Mouse (Mus musculus) embryonic fibroblast, embryonic 13.5 days (primary cell): Measurements from ENCODE around the gene Ube2i. TPM values are rescaled to one million over a fixed set of nuclear protein-coding genes. Genes with fewer than 3 reads are reported as not detected.
"Not testable (repeated sequence)": the region's sequence is repeated elsewhere in the genome, so short reads cannot be mapped to it uniquely, and the experiment has no call there.

Source experiments
- H3K27ac ChIP-seq: 2 replicates; pipeline ENCODE4 v1.5.1; 2012; ENCODE audit warnings: low read length, control low read depth, inconsistent platforms; ENCODE audit not compliant: insufficient read depth
- H3K4me1 ChIP-seq: 2 replicates; pipeline ENCODE4 v1.6.1; 2011; ENCODE audit warnings: low read length; ENCODE audit not compliant: control insufficient read depth, insufficient read depth
- H3K4me3 ChIP-seq: 2 replicates; pipeline ENCODE4 v1.5.1; 2011; ENCODE audit warnings: mild to moderate bottlenecking, control low read depth, low read length; ENCODE audit not compliant: insufficient read depth
- CTCF ChIP-seq: IDR thresholded peaks from 2 replicates; pipeline ENCODE4 v1.5.1; 2011; ENCODE audit warnings: mild to moderate bottlenecking, control low read depth, low read length, moderate library complexity, borderline replicate concordance; ENCODE audit not compliant: insufficient read depth
- POLR2A ChIP-seq: IDR thresholded peaks from 2 replicates; pipeline ENCODE4 v1.6.1; 2011; ENCODE audit warnings: low read depth, mild to moderate bottlenecking, control low read depth, low read length, moderate library complexity
- polyA plus RNA-seq: library from polyadenylated mRNA; stranded (reverse); fragments of >200 nt; gene quantifications from 2 replicates; pipeline ENCODE4 v1.2.4, GENCODE M21; 2011; ENCODE audit warnings: low read depth; ENCODE audit not compliant: missing spikeins, insufficient read length

Ube2i gene
- polyA plus RNA-seq, 1 experiment: 296 TPM

DNA sequence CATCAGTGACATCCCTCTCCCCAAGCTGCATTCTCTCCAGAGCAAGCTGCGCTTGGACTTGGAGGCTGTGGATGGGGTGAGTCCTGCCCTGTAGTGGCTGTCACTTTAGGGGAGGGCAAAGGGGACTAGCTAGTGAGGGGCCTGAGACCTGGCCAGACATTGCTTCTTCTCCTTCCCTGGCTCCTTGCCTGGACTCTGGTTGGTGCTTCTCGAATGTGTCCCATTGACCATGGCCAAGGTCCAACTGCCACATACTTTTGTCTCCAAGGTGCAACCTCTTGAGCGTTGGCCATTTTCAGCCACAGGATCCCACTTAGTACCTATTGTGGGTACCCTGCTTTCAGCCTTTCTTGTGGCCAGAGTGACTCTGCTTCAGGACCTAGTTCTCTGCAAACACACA is 43.7 kb downstream of the Ube2i start:
- no peak for TF ChIP-seq POLR2A
- no peak for TF ChIP-seq CTCF
- Histone ChIP-seq H3K4me3 (no peak overlapping the region), H3K4me1 (no peaks in the 10 kb centered on the region), H3K27ac (no peak overlapping the region)

DNA sequence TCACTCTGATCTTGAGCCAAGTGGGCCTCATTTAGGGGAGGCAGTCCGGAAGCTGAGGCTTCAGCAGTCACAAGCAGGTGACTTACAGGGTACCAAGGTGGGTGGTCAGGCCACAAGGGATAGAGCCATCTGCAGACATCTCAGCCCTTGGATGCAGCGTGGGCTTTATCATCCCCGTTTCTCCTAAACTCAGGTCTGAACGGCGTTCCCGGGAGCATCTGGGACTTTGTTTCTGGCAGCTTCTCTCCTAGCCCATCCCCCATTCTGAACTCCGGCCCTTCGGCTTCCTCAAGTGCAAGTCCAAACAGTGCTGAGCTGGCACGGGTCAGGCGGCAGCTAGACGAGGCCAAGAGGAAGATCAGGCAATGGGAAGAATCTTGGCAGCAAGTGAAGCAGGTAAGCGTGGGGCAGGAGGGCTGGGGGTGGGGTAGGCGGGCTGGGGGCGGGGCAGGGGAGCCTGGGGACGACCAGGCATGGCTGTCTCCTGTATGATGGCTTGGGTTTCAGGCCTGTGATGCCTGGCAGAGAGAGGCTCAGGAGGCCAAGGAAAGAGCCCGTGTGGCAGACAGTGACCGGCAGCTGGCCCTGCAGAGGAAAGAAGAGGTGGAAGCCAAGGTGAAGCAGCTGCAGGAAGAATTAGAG is 44.3 kb downstream of the Ube2i start:
- H3K4me3 ChIP-seq, H3K27ac ChIP-seq, H3K4me1 ChIP-seq: not testable (repeated sequence)

DNA sequence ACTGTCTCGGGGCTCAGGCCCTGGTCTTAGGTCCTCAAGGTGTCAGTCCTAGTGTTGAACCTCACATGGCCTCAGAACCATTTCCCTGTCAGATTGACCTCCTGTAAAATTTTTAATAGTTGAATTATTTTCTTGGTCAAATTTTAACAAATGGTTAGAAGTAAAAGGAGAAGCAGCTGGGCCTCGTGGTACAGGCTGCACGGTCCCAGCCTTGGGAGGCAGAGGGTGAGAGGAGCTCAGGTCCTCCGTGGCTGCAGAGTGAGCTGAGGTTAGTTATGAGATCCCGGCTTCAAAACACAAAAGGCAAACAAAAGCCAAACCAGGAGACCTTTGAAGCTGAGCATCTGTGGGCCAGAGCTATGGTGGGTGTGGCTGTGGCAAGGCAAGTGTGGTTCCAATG is 46.4 kb downstream of the Ube2i start:
- H3K27ac ChIP-seq: no peak overlapping the region
- no peak overlapping the region for H3K4me3 ChIP-seq
- no peak for TF ChIP-seq CTCF
- peaks cover 2% of the 10 kb centered on the region; the same call in 1 of the 2 replicates for H3K4me1 ChIP-seq

DNA sequence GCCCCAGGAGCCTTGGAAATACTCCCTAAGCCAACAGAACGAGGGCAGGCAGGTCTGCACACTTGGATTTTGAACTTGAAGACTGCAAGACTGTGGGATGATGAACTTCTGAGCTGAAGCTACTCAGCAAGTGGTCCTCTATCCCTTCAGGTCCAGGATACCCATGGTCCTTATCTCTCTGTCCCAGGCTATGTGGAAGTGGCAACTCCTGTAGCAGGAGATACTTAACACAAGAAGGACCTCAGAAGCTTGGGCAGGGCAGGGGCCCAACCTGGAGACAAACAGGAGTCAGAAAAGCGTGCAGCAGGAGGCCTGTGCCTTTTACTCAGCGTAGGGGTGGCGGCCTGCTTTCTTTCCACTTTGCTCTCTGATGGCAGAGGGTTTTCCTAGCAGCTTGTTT is 48.8 kb downstream of the Ube2i start:
- Histone ChIP-seq H3K27ac (no peak overlapping the region), H3K4me3 (no peak overlapping the region), H3K4me1 (peaks cover 16% of the 10 kb centered on the region)
- TF ChIP-seq CTCF: no peak
- no peak for TF ChIP-seq POLR2A

DNA sequence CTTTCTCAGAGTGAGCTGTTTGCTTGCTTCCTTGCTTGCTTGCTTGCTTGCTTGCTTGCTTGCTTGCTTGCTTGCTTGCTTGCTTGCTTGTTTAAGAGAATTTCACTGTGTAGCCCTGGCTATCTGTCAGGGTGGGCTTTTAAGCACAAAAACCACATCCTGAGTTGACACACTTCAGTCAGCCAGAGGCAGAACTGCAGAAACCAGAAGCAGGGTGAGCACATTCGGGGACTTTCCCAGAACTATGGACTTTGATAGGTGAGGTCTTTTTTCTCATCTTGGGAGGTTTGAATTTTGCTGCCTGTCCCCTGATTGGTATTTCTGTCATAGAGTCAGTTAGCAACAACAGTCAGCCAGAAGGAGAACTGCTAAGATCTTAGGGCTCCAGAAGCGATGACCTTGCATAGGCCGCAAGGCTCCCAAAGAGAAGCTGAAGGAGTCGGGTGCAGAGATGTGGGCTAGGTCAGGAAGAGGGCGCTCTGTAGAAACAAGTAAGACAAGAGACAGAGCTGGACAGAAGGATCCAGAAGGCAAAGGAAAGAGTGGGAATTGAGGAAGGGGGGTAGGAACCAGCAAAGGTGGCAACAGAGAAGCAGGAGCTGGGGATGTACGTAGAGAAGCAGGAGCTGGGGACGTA is 49.7 kb downstream of the Ube2i start:
- peaks cover 18% of the 10 kb centered on the region for H3K4me1 ChIP-seq
- H3K27ac ChIP-seq: no peak overlapping the region
- no peak for TF ChIP-seq POLR2A
- TF ChIP-seq CTCF: no peak
- H3K4me3 ChIP-seq: no peak overlapping the region

DNA sequence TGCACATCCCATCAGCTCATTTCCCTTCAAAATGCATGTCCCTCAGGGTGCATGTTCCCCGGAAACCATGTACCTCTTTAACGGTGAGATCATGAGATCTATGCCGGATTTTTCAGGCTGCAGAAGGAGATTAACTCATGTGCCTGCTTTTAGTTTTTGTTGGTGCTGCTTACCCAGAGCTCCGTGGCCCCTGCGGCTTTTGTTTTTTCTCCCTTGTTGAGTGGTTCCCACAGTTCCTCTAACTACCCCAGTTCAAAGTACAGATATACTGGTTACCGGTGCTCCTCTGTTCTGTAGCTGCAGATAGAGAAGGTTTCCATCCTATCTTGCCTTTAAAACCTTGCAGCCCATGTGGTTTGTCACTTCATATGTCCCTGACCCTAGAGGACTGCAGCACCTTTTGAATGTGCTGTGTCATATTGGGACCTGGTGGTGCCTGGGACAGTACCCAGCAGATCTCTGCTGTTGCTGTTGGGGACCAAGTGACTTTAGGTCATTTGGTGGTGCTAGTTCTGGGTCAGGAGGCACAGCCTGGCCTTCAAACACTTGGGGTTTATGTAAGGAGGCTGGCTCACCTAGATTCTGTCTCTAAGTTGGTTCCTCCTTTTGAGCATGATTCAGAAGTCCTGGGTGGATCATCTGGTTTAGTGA is 51.3 kb downstream of the Ube2i start:
- Histone ChIP-seq H3K27ac (peak overlapping the region; percentile 8; the same call in 1 of the 2 replicates), H3K4me1 (peaks cover 18% of the 10 kb centered on the region), H3K4me3 (peak overlapping the region; percentile 9; the same call in 1 of the 2 replicates)
- TF ChIP-seq POLR2A (no peak), CTCF (no peak)

DNA sequence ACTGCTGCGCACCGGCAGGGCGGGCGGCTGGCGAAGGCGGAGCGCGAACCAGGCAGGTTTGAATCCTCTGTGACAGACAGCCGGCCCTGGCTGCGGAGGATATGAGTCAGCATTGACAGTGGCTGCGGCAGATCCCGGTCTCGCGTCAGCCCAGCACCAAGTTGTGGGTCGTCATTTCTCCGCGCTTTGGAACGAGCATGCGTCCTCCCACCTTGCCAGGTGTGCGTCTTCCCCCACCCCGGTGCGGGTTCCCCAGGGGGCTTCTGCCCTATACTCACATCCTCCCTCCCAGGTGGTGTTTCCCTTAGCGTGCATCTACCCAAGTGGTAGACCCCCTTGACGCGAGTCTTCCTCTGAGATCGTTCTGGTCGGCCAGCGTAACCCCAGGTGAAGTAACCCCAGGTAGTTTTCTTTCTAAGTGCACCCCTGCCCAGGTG is 51.9 kb downstream of the Ube2i start:
- H3K4me3 ChIP-seq: peak overlapping the region; percentile 9
- peaks cover 18% of the 10 kb centered on the region for H3K4me1 ChIP-seq
- H3K27ac ChIP-seq: peak overlapping the region; percentile 8; the same call in 1 of the 2 replicates

DNA sequence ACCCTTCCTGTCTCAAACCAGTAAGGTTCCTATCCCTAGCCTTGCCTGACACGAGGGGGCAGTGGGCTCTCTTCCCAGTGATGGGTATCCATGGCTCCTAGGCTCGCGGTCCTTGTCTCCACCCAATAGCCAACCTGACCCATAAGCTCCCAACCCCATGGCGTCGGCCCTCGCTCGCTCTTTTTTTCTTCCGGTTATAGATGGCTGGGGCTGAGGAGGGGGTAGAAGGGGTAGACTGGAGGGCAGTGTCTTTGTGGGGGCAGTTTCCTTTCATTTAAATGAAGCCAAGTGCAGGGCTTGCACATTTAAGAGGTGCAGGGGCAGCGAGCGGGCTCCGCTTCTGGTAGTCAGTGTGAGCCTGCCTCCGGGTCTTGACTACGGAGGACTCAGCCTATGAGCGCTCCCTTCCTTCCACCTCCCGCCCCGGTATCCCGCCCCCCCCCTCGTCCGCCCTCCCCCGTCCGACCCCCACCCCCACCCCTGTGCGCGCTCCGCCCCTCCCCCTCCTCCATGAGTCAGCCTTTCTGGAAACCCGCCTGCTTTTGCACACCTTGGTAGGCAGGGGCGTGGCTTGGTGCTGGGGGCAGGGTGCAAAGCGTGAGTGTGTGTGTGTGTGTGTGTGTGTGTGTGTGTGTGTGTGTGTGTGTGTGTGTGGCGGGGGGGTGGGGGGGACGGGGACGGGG is 52.5 kb downstream of the Ube2i start:
- peaks cover 18% of the 10 kb centered on the region for H3K4me1 ChIP-seq
- peak overlapping the region; percentile 41 for H3K4me3 ChIP-seq
- H3K27ac ChIP-seq: peak overlapping the region; percentile 6; the same call in 1 of the 2 replicates
- TF ChIP-seq POLR2A (peak; percentile 54), CTCF (no peak)

DNA sequence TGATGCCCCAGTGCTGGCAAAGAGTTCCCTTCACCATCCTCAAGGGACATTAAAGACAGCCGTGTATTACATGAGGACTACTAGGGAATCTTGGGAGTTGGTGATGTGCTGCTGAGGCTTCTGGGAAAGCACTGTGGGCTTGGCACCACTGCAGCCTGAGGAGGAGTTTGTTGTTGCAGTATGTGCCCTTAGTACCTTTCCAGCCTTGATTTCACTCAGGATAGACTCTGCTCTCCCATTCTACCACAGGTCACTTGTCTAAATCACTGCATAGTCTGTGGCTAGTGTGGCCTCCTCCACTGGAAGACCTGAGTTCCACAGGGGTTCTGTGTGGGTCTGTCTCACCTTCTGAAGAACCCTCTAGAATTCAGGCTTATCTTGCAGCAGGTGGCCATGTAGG is 53.7 kb downstream of the Ube2i start:
- Histone ChIP-seq H3K4me1 (peaks cover 18% of the 10 kb centered on the region), H3K27ac (no peak overlapping the region), H3K4me3 (no peak overlapping the region)
- TF ChIP-seq CTCF: no peak
- no peak for TF ChIP-seq POLR2A
